In genomic region chr13:28607551-28608114, GRCm38 (mm10) we compare ENCODE assay signal across 11 mouse cellular contexts.
DNase-seq lines count a peak whose midpoint lies in the region; ATAC-seq lines count a peak whose summit lies in the region.
"Had no signal": no experiment of that assay in that cellular context is flagged by ENCODE, and none has a peak within 500 bp of the region (broad histone marks: within the 10 kb centered on the region; RNA-seq: fewer than 3 reads in every experiment).

No protein-coding gene starts in this region.

- H3K36me3 ChIP-seq in hindbrain, embryonic 13.5 days: no peaks in the 10 kb centered on the region
- H3K36me3 ChIP-seq in hindbrain, embryonic 16.5 days (ENCODE audit: control insufficient read depth, insufficient read depth, low read length): no peaks in the 10 kb centered on the region
- no peaks in the 10 kb centered on the region for H3K36me3 ChIP-seq in heart, embryonic 10.5 days
- H3K36me3 ChIP-seq in limb, embryonic 15.5 days: no peaks in the 10 kb centered on the region
- H3K36me3 ChIP-seq in liver, embryonic 12.5 days: no peaks in the 10 kb centered on the region
- H3K36me3 ChIP-seq: hindbrain, embryonic 12.5 days; midbrain, embryonic 12.5 days had no signal

- no peak overlapping the region for H3K4me3 ChIP-seq in hindbrain, embryonic 13.5 days
- no peak overlapping the region for H3K4me3 ChIP-seq in hindbrain, embryonic 16.5 days (ENCODE audit: low read length)
- H3K4me3 ChIP-seq in heart, embryonic 10.5 days: no peak overlapping the region
- H3K4me3 ChIP-seq in limb, embryonic 15.5 days: no peak overlapping the region
- H3K4me3 ChIP-seq in liver, embryonic 12.5 days: no peak overlapping the region
- H3K4me3 ChIP-seq: hindbrain, embryonic 12.5 days; midbrain, embryonic 12.5 days had no signal

- no peaks in the 10 kb centered on the region for H3K27me3 ChIP-seq in hindbrain, embryonic 13.5 days
- no peaks in the 10 kb centered on the region for H3K27me3 ChIP-seq in hindbrain, embryonic 16.5 days (replicated peaks; ENCODE audit: control insufficient read depth, insufficient read depth, low read length)
- no peaks in the 10 kb centered on the region for H3K27me3 ChIP-seq in heart, embryonic 10.5 days (ENCODE audit: insufficient read depth, poor library complexity, severe bottlenecking)
- H3K27me3 ChIP-seq in limb, embryonic 15.5 days: no peaks in the 10 kb centered on the region
- no peaks in the 10 kb centered on the region for H3K27me3 ChIP-seq in liver, embryonic 12.5 days (replicated peaks)
- H3K27me3 ChIP-seq: hindbrain, embryonic 12.5 days; midbrain, embryonic 12.5 days had no signal

- DNase-seq in brain, adult 2 months (ENCODE audit: low read depth, low spot score): peak; percentile 23
- no peak for DNase-seq in heart, embryonic 10.5 days (ENCODE audit: low spot score)
- no peak for DNase-seq in cerebellum, postnatal 14 days
- DNase-seq in urinary bladder, postnatal 36 days (ENCODE audit: low spot score in 2 of 2): no peak
- DNase-seq: cerebellum, adult 11-12 months had no signal

- no peak overlapping the region for H3K9ac ChIP-seq in hindbrain, embryonic 13.5 days
- no peak overlapping the region for H3K9ac ChIP-seq in hindbrain, embryonic 16.5 days (ENCODE audit: low read depth, low read length)
- no peak overlapping the region for H3K9ac ChIP-seq in limb, embryonic 15.5 days
- H3K9ac ChIP-seq in liver, embryonic 12.5 days: no peak overlapping the region
- H3K9ac ChIP-seq: hindbrain, embryonic 12.5 days; midbrain, embryonic 12.5 days had no signal

- no peaks in the 10 kb centered on the region; the same call in 1 of the 2 replicates for H3K4me1 ChIP-seq in hindbrain, embryonic 13.5 days (replicated peaks)
- H3K4me1 ChIP-seq in hindbrain, embryonic 16.5 days (ENCODE audit: control insufficient read depth, insufficient read depth, low read depth, low read length): no peaks in the 10 kb centered on the region
- no peaks in the 10 kb centered on the region for H3K4me1 ChIP-seq in heart, embryonic 10.5 days
- peaks cover 4% of the 10 kb centered on the region; the same call in 1 of the 2 replicates for H3K4me1 ChIP-seq in limb, embryonic 15.5 days
- no peaks in the 10 kb centered on the region for H3K4me1 ChIP-seq in liver, embryonic 12.5 days
- H3K4me1 ChIP-seq: hindbrain, embryonic 12.5 days had no signal

- ATAC-seq in hindbrain, embryonic 13.5 days (ENCODE audit: low FRiP score): no peak
- no peak for ATAC-seq in hindbrain, embryonic 16.5 days
- no peak for ATAC-seq in limb, embryonic 15.5 days (ENCODE audit: insufficient number of reproducible peaks, low FRiP score, low TSS enrichment, low read depth)
- no peak for ATAC-seq in liver, embryonic 12.5 days

- no peaks in the 10 kb centered on the region for H3K9me3 ChIP-seq in hindbrain, embryonic 13.5 days
- H3K9me3 ChIP-seq in hindbrain, embryonic 16.5 days (ENCODE audit: control insufficient read depth, low read length): no peaks in the 10 kb centered on the region
- no peaks in the 10 kb centered on the region for H3K9me3 ChIP-seq in heart, embryonic 10.5 days
- no peaks in the 10 kb centered on the region for H3K9me3 ChIP-seq in limb, embryonic 15.5 days
- no peaks in the 10 kb centered on the region for H3K9me3 ChIP-seq in liver, embryonic 12.5 days (replicated peaks)
- H3K9me3 ChIP-seq: hindbrain, embryonic 12.5 days; midbrain, embryonic 12.5 days had no signal

- WGBS in hindbrain, embryonic 13.5 days: 69% methylated on average over 6 of the region's 6 CpGs
- 58% methylated on average over 6 of the region's 6 CpGs for WGBS in hindbrain, embryonic 16.5 days
- 39% methylated on average over 6 of the region's 6 CpGs for WGBS in heart, embryonic 10.5 days
- 49% methylated on average over 6 of the region's 6 CpGs for WGBS in limb, embryonic 15.5 days
- 33% methylated on average over 6 of the region's 6 CpGs for WGBS in liver, embryonic 12.5 days (ENCODE audit: insufficient replicate concordance)

- H3K4me2 ChIP-seq in hindbrain, embryonic 13.5 days: no peak overlapping the region
- no peak overlapping the region for H3K4me2 ChIP-seq in hindbrain, embryonic 16.5 days (ENCODE audit: low read length)
- no peak overlapping the region for H3K4me2 ChIP-seq in limb, embryonic 15.5 days
- H3K4me2 ChIP-seq in liver, embryonic 12.5 days: no peak overlapping the region
- H3K4me2 ChIP-seq: hindbrain, embryonic 12.5 days; midbrain, embryonic 12.5 days had no signal

- peak overlapping the region; percentile 52; the same call in 1 of the 2 replicates for H3K27ac ChIP-seq in hindbrain, embryonic 13.5 days
- no peak overlapping the region for H3K27ac ChIP-seq in hindbrain, embryonic 16.5 days (ENCODE audit: low read depth, low read length)
- peak overlapping the region; percentile 56; the same call in 1 of the 2 replicates for H3K27ac ChIP-seq in heart, embryonic 10.5 days
- H3K27ac ChIP-seq in limb, embryonic 15.5 days: peak overlapping the region; percentile 55; the same call in 1 of the 2 replicates
- no peak overlapping the region for H3K27ac ChIP-seq in liver, embryonic 12.5 days
- H3K27ac ChIP-seq: hindbrain, embryonic 12.5 days; midbrain, embryonic 12.5 days had no signal

Comparison
In these comparisons a context has a peak if more than half of its experiments do, and no peak if none do; other contexts are left out.
1. H3K27ac ChIP-seq: peak in hindbrain, embryonic 13.5 days (single experiment), heart, embryonic 10.5 days (single experiment) and limb, embryonic 15.5 days (single experiment); none in hindbrain, embryonic 16.5 days (single experiment) and liver, embryonic 12.5 days (single experiment).